Mouse (Mus musculus) layer of hippocampus, adult 11-12 months (tissue): ENCODE data around the gene Gpr137.

ENCODE experiments used
- DNase-seq: peaks from one replicate; pipeline ENCODE4 v3.0.0; 2022; ENCODE audit warnings: low spot score

Gpr137 gene

GRCm38 (mm10) chr19:6941372-6942248 is 670 bp downstream of the Gpr137 start, which contains the start of gene Bad:
TSS of gene Bad (plus strand) at chr19:6941861.
- DNase-seq: peak; percentile 93

- no peak for DNase-seq
These were observed 1.6 kb downstream of the Gpr137 start for GRCm38 (mm10) chr19:6940396-6941351.

- DNase-seq: no peak
These were observed 2.9 kb downstream of the Gpr137 start for GRCm38 (mm10) chr19:6939106-6940002.

GRCm38 (mm10) chr19:6937541-6938465 is 4.5 kb downstream of the Gpr137 start:
- no peak for DNase-seq

- DNase-seq: no peak
These were observed 6.0 kb downstream of the Gpr137 start for GRCm38 (mm10) chr19:6936299-6936698.

- no peak for DNase-seq
These were observed 7.9 kb downstream of the Gpr137 start, which contains the start of gene Kcnk4 for GRCm38 (mm10) chr19:6934195-6934977. TSS of gene Kcnk4 (minus strand) at chr19:6934515.

- peak; percentile 51 for DNase-seq
These were observed 8.7 kb downstream of the Gpr137 start for GRCm38 (mm10) chr19:6933436-6934194.

GRCm38 (mm10) chr19:6933102-6933435 is 9.2 kb downstream of the Gpr137 start:
- no peak for DNase-seq

- DNase-seq: no peak
These were observed 10.3 kb downstream of the Gpr137 start for GRCm38 (mm10) chr19:6932018-6932417.

GRCm38 (mm10) chr19:6931002-6931401 is 11.3 kb downstream of the Gpr137 start:
- DNase-seq: no peak

- no peak for DNase-seq
These were observed 14.2 kb downstream of the Gpr137 start for GRCm38 (mm10) chr19:6928080-6928479.

- DNase-seq: no peak
These were observed 15.6 kb downstream of the Gpr137 start for GRCm38 (mm10) chr19:6926559-6927255.

GRCm38 (mm10) chr19:6925611-6926329 is 16.5 kb downstream of the Gpr137 start:
- no peak for DNase-seq

- DNase-seq: no peak
These were observed 17.0 kb downstream of the Gpr137 start, which contains the start of gene Catsperz for GRCm38 (mm10) chr19:6925307-6925573. TSS of gene Catsperz (minus strand) at chr19:6925380.

GRCm38 (mm10) chr19:6924461-6925306 is 17.6 kb downstream of the Gpr137 start:
- peak; percentile 90 for DNase-seq

GRCm38 (mm10) chr19:6922901-6923735 is 19.2 kb downstream of the Gpr137 start:
- no peak for DNase-seq
